Mouse (Mus musculus) common myeloid progenitor, adult 5-6 weeks (primary cell): ENCODE results near the gene Xpr1. TPM values are rescaled to one million over a fixed set of nuclear protein-coding genes. Genes with fewer than 3 reads are reported as not detected.

ENCODE experiments used
- ATAC-seq: replicated peaks from 2 replicates; pipeline ENCODE4 v1.8.0; 2016; ENCODE audit warnings: low read depth, mild to moderate bottlenecking, moderate TSS enrichment, inconsistent platforms; ENCODE audit not compliant: poor library complexity, severe bottlenecking
- total RNA-seq: library from RNA; stranded (forward); fragments of 200-1000, 187-1606 nt; gene quantifications from 2 replicates; pipeline ENCODE4 v1.2.3, GENCODE M21; 2017

Gene Xpr1
- total RNA-seq, 1 experiment from 2014 or later, result 34.1 TPM

GRCm38 (mm10) chr1:155236306-155237024 is 180.8 kb downstream of the Xpr1 start:
- ATAC-seq, result no peak

- no peak for ATAC-seq
Measured at GRCm38 (mm10) chr1:155235641-155236040, 181.6 kb downstream of the Xpr1 start.

- ATAC-seq, result peak; percentile 88
Measured at GRCm38 (mm10) chr1:155233931-155234607, 183.1 kb downstream of the Xpr1 start.

GRCm38 (mm10) chr1:155233378-155233777 is 183.8 kb downstream of the Xpr1 start:
- peak; percentile 37 for ATAC-seq

GRCm38 (mm10) chr1:155232786-155233185 is 184.4 kb downstream of the Xpr1 start:
- ATAC-seq, result no peak

GRCm38 (mm10) chr1:155232385-155232784 is 184.8 kb downstream of the Xpr1 start:
- no peak for ATAC-seq

- ATAC-seq, result no peak
Measured at GRCm38 (mm10) chr1:155229464-155230411, 187.5 kb downstream of the Xpr1 start.

Other genes starting within 250 kb of the Xpr1 start
- gene BC034090, start 173.0 kb downstream of the Xpr1 start, total RNA-seq, result not detected in 2 replicates
- gene Acbd6, start 140.7 kb upstream of the Xpr1 start, total RNA-seq, result 24.6 and 25.1 TPM in 2 replicates